Mouse (Mus musculus): ENCODE results near the gene Man1c1. TPM values are rescaled to one million over a fixed set of nuclear protein-coding genes. Genes with fewer than 3 reads are reported as not detected.
A peak's percentile ranks its signal among the peaks of the same experiment; 100 is the strongest.

The Man1c1 gene
- total RNA-seq, 2 experiments from 2014 or later = 21.6 to 23.8 TPM

- DNase-seq = no peak
Observed at GRCm38 (mm10) chr4:134601981-134602380, 102.1 kb downstream of the Man1c1 start.

GRCm38 (mm10) chr4:134601404-134601803, 102.7 kb downstream of the Man1c1 start:
- DNase-seq = no peak

- no peak for DNase-seq
Observed at GRCm38 (mm10) chr4:134600777-134601176, 103.3 kb downstream of the Man1c1 start.

GRCm38 (mm10) chr4:134600060-134600459, 104.0 kb downstream of the Man1c1 start:
- no peak for DNase-seq

GRCm38 (mm10) chr4:134596816-134597692, 107.0 kb downstream of the Man1c1 start:
- no peak for DNase-seq

GRCm38 (mm10) chr4:134594731-134595439, 109.2 kb downstream of the Man1c1 start:
- no peak for DNase-seq

GRCm38 (mm10) chr4:134592442-134592841, 111.6 kb downstream of the Man1c1 start:
- DNase-seq = no peak

GRCm38 (mm10) chr4:134591506-134592061, 112.5 kb downstream of the Man1c1 start:
- peak in 1 of 2 experiments; percentile 45 for DNase-seq

- DNase-seq = no peak
Observed at GRCm38 (mm10) chr4:134590227-134590926, 113.7 kb downstream of the Man1c1 start.

GRCm38 (mm10) chr4:134589786-134590185, 114.3 kb downstream of the Man1c1 start:
- DNase-seq = no peak

GRCm38 (mm10) chr4:134588951-134589350, 115.1 kb downstream of the Man1c1 start:
- no peak for DNase-seq

- DNase-seq = no peak
Observed at GRCm38 (mm10) chr4:134588287-134588686, 115.8 kb downstream of the Man1c1 start.

GRCm38 (mm10) chr4:134587636-134588197, 116.4 kb downstream of the Man1c1 start:
- no peak for DNase-seq

GRCm38 (mm10) chr4:134586631-134587030, 117.5 kb downstream of the Man1c1 start:
- no peak for DNase-seq

- DNase-seq = no peak
Observed at GRCm38 (mm10) chr4:134586126-134586525, 118.0 kb downstream of the Man1c1 start.

- DNase-seq = no peak
Observed at GRCm38 (mm10) chr4:134583513-134583912, 120.6 kb downstream of the Man1c1 start.

- no peak for DNase-seq
Observed at GRCm38 (mm10) chr4:134581365-134581764, 122.7 kb downstream of the Man1c1 start.

GRCm38 (mm10) chr4:134580351-134581148, 123.5 kb downstream of the Man1c1 start:
- peak; percentile 81 to 88 for DNase-seq

- no peak for DNase-seq
Observed at GRCm38 (mm10) chr4:134579620-134580019, 124.5 kb downstream of the Man1c1 start.

- no peak for DNase-seq
Observed at GRCm38 (mm10) chr4:134579212-134579611, 124.9 kb downstream of the Man1c1 start.

- DNase-seq = peak in 1 of 2 experiments; percentile 33
Observed at GRCm38 (mm10) chr4:134578407-134578806, 125.7 kb downstream of the Man1c1 start.
